Mouse (Mus musculus): ENCODE data around the gene Tinf2. TPM values are rescaled to one million over a fixed set of nuclear protein-coding genes. Genes with fewer than 3 reads are reported as not detected.

Gene Tinf2
- total and polyA plus RNA-seq, 2 experiments: 7.7 to 8.2 TPM

DNA sequence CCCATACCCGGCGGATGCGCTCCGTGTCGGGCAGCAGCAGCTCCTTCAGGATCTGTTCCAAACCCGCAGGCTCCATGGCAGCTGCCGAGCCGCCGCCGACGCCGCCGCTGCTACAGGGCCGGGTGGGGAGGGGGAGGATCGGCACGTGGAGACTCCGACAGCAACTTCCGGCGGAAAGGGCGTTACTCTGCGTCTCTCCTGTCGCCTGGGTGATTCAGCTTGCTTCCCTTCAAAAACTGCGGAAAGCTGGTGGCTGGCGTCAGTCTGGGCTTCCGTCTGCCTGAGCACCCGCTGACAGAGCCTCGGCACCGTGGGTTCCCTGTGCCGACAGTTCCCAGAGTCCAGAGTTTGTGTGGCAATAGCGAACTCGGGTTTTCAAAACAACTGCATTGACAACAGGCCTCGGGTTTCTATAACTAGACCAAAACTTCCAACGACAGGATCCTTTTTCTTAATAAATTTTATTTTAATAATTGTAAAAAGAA lies 46.1 kb downstream of the Tinf2 start, which contains the start of gene Ipo4:
TSS of gene Ipo4 (minus strand) at position 435 of the 485 bp plus-strand sequence.
- Histone ChIP-seq H3K27ac (replicated peaks; ENCODE audit: insufficient read depth, low read depth, low read length) (peak within 1 kb of the TSS; percentile 21; the same call in 1 of the 2 replicates), H3K36me3 (ENCODE audit: control insufficient read depth, insufficient read depth, low read length) (peaks cover 7% of the 10 kb centered on the region; the same call in 1 of the 2 replicates), H3K9ac (ENCODE audit: low read depth, low read length) (peak within 1 kb of the TSS; percentile 84), H3K27me3 (ENCODE audit: control insufficient read depth, insufficient read depth, low read length) (no peaks in the 10 kb centered on the region), H3K79me2 (ENCODE audit: control insufficient read depth, insufficient read depth, low read length) (0 out of 2 replicates have a peak, but pooled peaks cover 2% of the 10 kb centered on the region), H3K4me1 (ENCODE audit: control insufficient read depth, insufficient read depth, low read length) (peaks cover 3% of the 10 kb centered on the region; the same call in 1 of the 2 replicates), H3K4me3 (ENCODE audit: insufficient read depth, low read depth, low read length) (peak within 1 kb of the TSS; percentile 78)
- WGBS: 3% methylated on average over 33 of the region's 33 CpGs
- TF ChIP-seq CTCF (IDR thresholded peaks at IDR 0.05; ENCODE audit: low read depth, low read length) (no peak), POLR2A (IDR thresholded peaks at IDR 0.05; ENCODE audit: extremely low read depth, insufficient read depth, low read length) (0 out of 2 replicates have a peak, but pooled peaks have one; percentile 37)
- peak; percentile 86 for DNase-seq (ENCODE audit: extremely low read depth, low read depth, low spot score)

DNA sequence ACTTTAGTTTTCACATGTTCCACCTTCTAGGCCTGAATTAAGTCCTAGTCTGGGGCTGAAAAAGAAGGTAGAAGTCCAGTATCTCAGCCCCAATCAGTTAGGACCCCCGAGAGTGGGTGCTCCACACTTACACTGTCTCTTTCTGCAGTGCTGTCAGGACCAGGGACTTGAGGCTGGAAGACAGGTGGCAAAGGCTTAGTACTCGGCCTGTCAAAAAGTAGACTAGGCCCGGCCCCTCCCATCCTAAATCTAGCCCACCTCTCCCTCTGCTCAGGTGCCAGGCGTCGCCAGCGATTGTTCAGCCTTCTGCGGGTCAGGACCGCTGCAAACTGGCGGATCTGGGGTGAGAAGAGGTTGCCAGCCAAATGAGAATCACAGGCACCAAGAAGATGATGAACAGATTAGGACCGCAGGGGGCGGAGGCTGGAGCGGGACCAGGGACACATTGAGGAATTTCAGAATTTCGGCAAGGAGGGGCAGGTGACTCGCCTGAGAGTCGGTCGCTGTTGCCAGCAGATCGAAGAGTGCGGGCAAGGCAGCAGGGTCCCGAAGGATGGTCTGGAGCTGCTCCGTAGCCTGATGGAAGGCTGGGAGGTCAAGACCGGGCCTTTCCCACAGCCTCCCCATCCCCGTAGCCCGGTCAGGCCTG lies 46.6 kb downstream of the Tinf2 start:
- 12% methylated on average over 23 of the region's 23 CpGs for WGBS
- peak; percentile 17 for DNase-seq (ENCODE audit: extremely low read depth, low read depth, low spot score)
- peak overlapping the region; percentile 78 for H3K4me3 ChIP-seq (ENCODE audit: insufficient read depth, low read depth, low read length)
- TF ChIP-seq CTCF (IDR thresholded peaks at IDR 0.05; ENCODE audit: low read depth, low read length) (no peak), POLR2A (IDR thresholded peaks at IDR 0.05; ENCODE audit: extremely low read depth, insufficient read depth, low read length) (no peak)
- peaks cover 4% of the 10 kb centered on the region; the same call in 1 of the 2 replicates for H3K36me3 ChIP-seq (ENCODE audit: control insufficient read depth, insufficient read depth, low read length)
- H3K27me3 ChIP-seq (ENCODE audit: control insufficient read depth, insufficient read depth, low read length): no peaks in the 10 kb centered on the region
- peak overlapping the region; percentile 84 for H3K9ac ChIP-seq (ENCODE audit: low read depth, low read length)
- H3K27ac ChIP-seq (replicated peaks; ENCODE audit: insufficient read depth, low read depth, low read length): peak overlapping the region; percentile 21; the same call in 1 of the 2 replicates
- H3K79me2 ChIP-seq (ENCODE audit: control insufficient read depth, insufficient read depth, low read length): 0 out of 2 replicates have a peak, but pooled peaks cover 2% of the 10 kb centered on the region
- H3K4me1 ChIP-seq (ENCODE audit: control insufficient read depth, insufficient read depth, low read length): peaks cover 3% of the 10 kb centered on the region; the same call in 1 of the 2 replicates

DNA sequence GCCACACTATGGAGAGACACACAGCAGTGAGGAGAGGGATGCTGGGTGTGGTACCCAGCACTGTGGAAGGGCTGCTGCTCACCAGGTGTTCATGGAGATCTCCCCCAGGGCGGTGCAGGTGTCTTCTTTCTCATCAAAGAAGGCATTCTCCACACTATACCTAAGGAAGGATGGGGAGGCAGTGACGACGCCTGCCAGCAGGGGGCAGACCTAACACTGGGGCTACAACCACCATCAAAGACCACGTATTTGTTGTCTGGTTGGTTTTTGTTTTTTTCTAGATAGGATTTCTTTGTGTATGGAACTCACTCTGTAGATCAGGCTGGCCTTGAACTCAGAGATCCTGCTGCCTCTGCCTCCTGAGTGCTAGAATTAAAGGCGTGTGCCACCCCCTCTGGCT lies 52.3 kb downstream of the Tinf2 start:
- no peak for TF ChIP-seq POLR2A (IDR thresholded peaks at IDR 0.05; ENCODE audit: extremely low read depth, insufficient read depth, low read length)
- TF ChIP-seq CTCF (IDR thresholded peaks at IDR 0.05; ENCODE audit: low read depth, low read length): peak; percentile 93
- peaks cover 5% of the 10 kb centered on the region; the same call in 1 of the 2 replicates for H3K36me3 ChIP-seq (ENCODE audit: control insufficient read depth, insufficient read depth, low read length)
- DNase-seq (ENCODE audit: extremely low read depth, low read depth, low spot score): no peak
- H3K4me3 ChIP-seq (ENCODE audit: insufficient read depth, low read depth, low read length): no peak overlapping the region
- H3K79me2 ChIP-seq (ENCODE audit: control insufficient read depth, insufficient read depth, low read length): no peaks in the 10 kb centered on the region
- H3K27me3 ChIP-seq (ENCODE audit: control insufficient read depth, insufficient read depth, low read length): no peaks in the 10 kb centered on the region
- H3K4me1 ChIP-seq (ENCODE audit: control insufficient read depth, insufficient read depth, low read length): no peaks in the 10 kb centered on the region
- 49% methylated on average over 5 of the region's 5 CpGs for WGBS
- no peak overlapping the region for H3K9ac ChIP-seq (ENCODE audit: low read depth, low read length)
- H3K27ac ChIP-seq (replicated peaks; ENCODE audit: insufficient read depth, low read depth, low read length): no peak overlapping the region

DNA sequence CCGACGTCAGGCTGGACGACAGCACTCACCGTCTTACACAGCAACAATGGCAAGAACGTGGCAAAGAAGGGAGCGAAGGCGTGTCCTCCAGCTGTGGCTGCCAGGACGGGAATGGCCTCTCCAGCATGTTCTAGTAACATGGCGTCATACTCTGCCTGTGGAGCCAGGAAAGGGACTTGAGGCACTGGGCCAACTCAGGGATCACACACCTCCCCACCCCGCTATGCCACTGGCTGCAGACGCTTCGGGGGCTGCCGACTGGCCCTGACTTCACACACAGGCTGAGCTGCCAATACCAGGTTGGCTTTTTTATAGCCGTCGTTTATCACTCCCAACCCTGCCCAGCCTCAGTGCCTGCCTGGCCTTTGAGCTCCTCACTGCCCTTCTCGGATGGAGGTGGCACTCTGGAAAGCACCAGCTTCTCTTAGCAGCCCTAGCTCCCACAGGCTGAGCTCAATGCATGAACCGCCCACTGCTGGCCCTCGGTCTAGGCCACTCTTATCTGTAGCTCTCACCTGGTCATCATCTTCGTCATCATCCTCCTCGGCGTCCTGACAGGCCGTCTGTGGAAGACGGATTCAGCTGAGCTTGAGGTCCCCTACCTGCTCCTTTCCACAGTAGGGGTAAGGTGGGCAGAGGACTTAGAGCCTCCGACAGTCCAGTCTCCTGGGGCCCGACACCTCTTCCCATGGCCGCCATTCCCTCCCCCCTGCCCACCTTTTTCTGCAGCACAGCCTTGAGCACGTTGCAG lies 53.4 kb downstream of the Tinf2 start:
- H3K9ac ChIP-seq (ENCODE audit: low read depth, low read length): no peak overlapping the region
- H3K4me1 ChIP-seq (ENCODE audit: control insufficient read depth, insufficient read depth, low read length): no peaks in the 10 kb centered on the region
- H3K36me3 ChIP-seq (ENCODE audit: control insufficient read depth, insufficient read depth, low read length): peaks cover 5% of the 10 kb centered on the region; the same call in 1 of the 2 replicates
- no peaks in the 10 kb centered on the region for H3K79me2 ChIP-seq (ENCODE audit: control insufficient read depth, insufficient read depth, low read length)
- no peak overlapping the region for H3K27ac ChIP-seq (replicated peaks; ENCODE audit: insufficient read depth, low read depth, low read length)
- no peaks in the 10 kb centered on the region for H3K27me3 ChIP-seq (ENCODE audit: control insufficient read depth, insufficient read depth, low read length)
- DNase-seq (ENCODE audit: extremely low read depth, low read depth, low spot score): no peak
- 94% methylated on average over 27 of the region's 27 CpGs for WGBS
- TF ChIP-seq POLR2A (IDR thresholded peaks at IDR 0.05; ENCODE audit: extremely low read depth, insufficient read depth, low read length) (no peak), CTCF (IDR thresholded peaks at IDR 0.05; ENCODE audit: low read depth, low read length) (no peak)
- no peak overlapping the region for H3K4me3 ChIP-seq (ENCODE audit: insufficient read depth, low read depth, low read length)

Other genes with a start within 250 kb of the Tinf2 start
Only the 30 nearest of the 35 such genes appear.
- not detected in 2 replicates for gene Cpne6, start 171.4 kb downstream of the Tinf2 start, total RNA-seq (2014; rRNA removed)
- gene Cpne6, start 171.4 kb downstream of the Tinf2 start, polyA plus RNA-seq (2012; rRNA removed): not detected in 2 replicates
- gene Nrl, start 156.8 kb downstream of the Tinf2 start, total RNA-seq (2014; rRNA removed): not detected in 2 replicates
- gene Nrl, start 156.8 kb downstream of the Tinf2 start, polyA plus RNA-seq (2012; rRNA removed): not detected in 2 replicates
- 1.2 and 3.2 TPM in 2 replicates for gene Pck2, start 141.6 kb downstream of the Tinf2 start, total RNA-seq (2014; rRNA removed)
- 2.4 and 7.3 TPM in 2 replicates for gene Pck2, start 141.6 kb downstream of the Tinf2 start, polyA plus RNA-seq (2012; rRNA removed)
- gene Dcaf11, start 121.8 kb downstream of the Tinf2 start, total RNA-seq (2014; rRNA removed): 305 and 330 TPM in 2 replicates
- gene Dcaf11, start 121.8 kb downstream of the Tinf2 start, polyA plus RNA-seq (2012; rRNA removed): 263 and 363 TPM in 2 replicates
- gene A730061H03Rik, start 121.4 kb downstream of the Tinf2 start, total RNA-seq (2014; rRNA removed): not detected in 2 replicates
- 0.42 and 0.62 TPM in 2 replicates for gene A730061H03Rik, start 121.4 kb downstream of the Tinf2 start, polyA plus RNA-seq (2012; rRNA removed)
- gene Fitm1, start 106.2 kb downstream of the Tinf2 start, total RNA-seq (2014; rRNA removed): 3.8 and 7.5 TPM in 2 replicates
- 45.7 and 60.2 TPM in 2 replicates for gene Fitm1, start 106.2 kb downstream of the Tinf2 start, polyA plus RNA-seq (2012; rRNA removed)
- 78.5 and 94.2 TPM in 2 replicates for gene Psme1, start 103.7 kb downstream of the Tinf2 start, total RNA-seq (2014; rRNA removed)
- 46.9 and 59.9 TPM in 2 replicates for gene Psme1, start 103.7 kb downstream of the Tinf2 start, polyA plus RNA-seq (2012; rRNA removed)
- 32.7 and 36.1 TPM in 2 replicates for gene Emc9, start 96.5 kb downstream of the Tinf2 start, total RNA-seq (2014; rRNA removed)
- 46.8 and 57.2 TPM in 2 replicates for gene Emc9, start 96.5 kb downstream of the Tinf2 start, polyA plus RNA-seq (2012; rRNA removed)
- gene Psme2, start 90.7 kb downstream of the Tinf2 start, total RNA-seq (2014; rRNA removed): 110 and 142 TPM in 2 replicates
- 55.9 and 56.9 TPM in 2 replicates for gene Psme2, start 90.7 kb downstream of the Tinf2 start, polyA plus RNA-seq (2012; rRNA removed)
- 4.9 and 8.0 TPM in 2 replicates for gene Rnf31, start 90.1 kb downstream of the Tinf2 start, total RNA-seq (2014; rRNA removed)
- 15.4 and 20.4 TPM in 2 replicates for gene Rnf31, start 90.1 kb downstream of the Tinf2 start, polyA plus RNA-seq (2012; rRNA removed)
- 21.1 and 24.2 TPM in 2 replicates for gene Irf9, start 78.2 kb downstream of the Tinf2 start, total RNA-seq (2014; rRNA removed)
- 36.8 and 45.0 TPM in 2 replicates for gene Irf9, start 78.2 kb downstream of the Tinf2 start, polyA plus RNA-seq (2012; rRNA removed)
- gene Rec8, start 63.8 kb downstream of the Tinf2 start, total RNA-seq (2014; rRNA removed): 0.34 and 0.46 TPM in 2 replicates
- 0.54 and 2.3 TPM in 2 replicates for gene Rec8, start 63.8 kb downstream of the Tinf2 start, polyA plus RNA-seq (2012; rRNA removed)
- gene Ipo4, start 45.9 kb downstream of the Tinf2 start, total RNA-seq (2014; rRNA removed): 16.8 and 32.6 TPM in 2 replicates
- gene Ipo4, start 45.9 kb downstream of the Tinf2 start, polyA plus RNA-seq (2012; rRNA removed): 42.0 and 53.0 TPM in 2 replicates
- 1.1 and 2.1 TPM in 2 replicates for gene Gm49378, start 43.9 kb downstream of the Tinf2 start, total RNA-seq (2014; rRNA removed)
- gene Gm49378, start 43.9 kb downstream of the Tinf2 start, polyA plus RNA-seq (2012; rRNA removed): 7.0 and 7.9 TPM in 2 replicates
- gene Tm9sf1, start 38.0 kb downstream of the Tinf2 start, total RNA-seq (2014; rRNA removed): 46.5 and 62.0 TPM in 2 replicates
- 66.3 and 70.4 TPM in 2 replicates for gene Tm9sf1, start 38.0 kb downstream of the Tinf2 start, polyA plus RNA-seq (2012; rRNA removed)
- gene Tssk4, start 31.6 kb downstream of the Tinf2 start, total RNA-seq (2014; rRNA removed): 0.09 and 0.47 TPM in 2 replicates
- gene Tssk4, start 31.6 kb downstream of the Tinf2 start, polyA plus RNA-seq (2012; rRNA removed): 0.18 and 0.24 TPM in 2 replicates
- gene Mdp1, start 21.3 kb downstream of the Tinf2 start, total RNA-seq (2014; rRNA removed): 10.1 and 10.3 TPM in 2 replicates
- 9.8 and 10.5 TPM in 2 replicates for gene Mdp1, start 21.3 kb downstream of the Tinf2 start, polyA plus RNA-seq (2012; rRNA removed)
- gene Gmpr2, start 9.9 kb downstream of the Tinf2 start, total RNA-seq (2014; rRNA removed): 13.1 and 14.9 TPM in 2 replicates
- gene Gmpr2, start 9.9 kb downstream of the Tinf2 start, polyA plus RNA-seq (2012; rRNA removed): 9.9 and 11.6 TPM in 2 replicates
- gene Nedd8, start 9.7 kb downstream of the Tinf2 start, total RNA-seq (2014; rRNA removed): 94.7 and 99.4 TPM in 2 replicates
- gene Nedd8, start 9.7 kb downstream of the Tinf2 start, polyA plus RNA-seq (2012; rRNA removed): 209 and 225 TPM in 2 replicates
- gene Tgm1, start 32.1 kb upstream of the Tinf2 start, total RNA-seq (2014; rRNA removed): 7.9 and 8.4 TPM in 2 replicates
- gene Tgm1, start 32.1 kb upstream of the Tinf2 start, polyA plus RNA-seq (2012; rRNA removed): 22.8 and 24.2 TPM in 2 replicates
- 28.7 and 31.5 TPM in 2 replicates for gene Rabggta, start 40.4 kb upstream of the Tinf2 start, total RNA-seq (2014; rRNA removed)
- gene Rabggta, start 40.4 kb upstream of the Tinf2 start, polyA plus RNA-seq (2012; rRNA removed): 64.0 and 65.1 TPM in 2 replicates
- 109 and 140 TPM in 2 replicates for gene Dhrs1, start 63.9 kb upstream of the Tinf2 start, total RNA-seq (2014; rRNA removed)
- 263 and 286 TPM in 2 replicates for gene Dhrs1, start 63.9 kb upstream of the Tinf2 start, polyA plus RNA-seq (2012; rRNA removed)
- 11.0 and 13.0 TPM in 2 replicates for gene Nop9, start 63.9 kb upstream of the Tinf2 start, total RNA-seq (2014; rRNA removed)
- 11.8 and 15.1 TPM in 2 replicates for gene Nop9, start 63.9 kb upstream of the Tinf2 start, polyA plus RNA-seq (2012; rRNA removed)
- gene Cideb, start 76.6 kb upstream of the Tinf2 start, total RNA-seq (2014; rRNA removed): 101 and 128 TPM in 2 replicates
- 483 and 586 TPM in 2 replicates for gene Cideb, start 76.6 kb upstream of the Tinf2 start, polyA plus RNA-seq (2012; rRNA removed)
- gene Ltb4r2, start 79.6 kb upstream of the Tinf2 start, total RNA-seq (2014; rRNA removed): 0.74 and 0.94 TPM in 2 replicates
- gene Ltb4r2, start 79.6 kb upstream of the Tinf2 start, polyA plus RNA-seq (2012; rRNA removed): 1.9 and 2.6 TPM in 2 replicates
- gene Ltb4r1, start 84.1 kb upstream of the Tinf2 start, total RNA-seq (2014; rRNA removed): 0.28 and 0.34 TPM in 2 replicates
- gene Ltb4r1, start 84.1 kb upstream of the Tinf2 start, polyA plus RNA-seq (2012; rRNA removed): 0.80 and 1.4 TPM in 2 replicates
- gene Adcy4, start 102.3 kb upstream of the Tinf2 start, total RNA-seq (2014; rRNA removed): 2.4 and 3.6 TPM in 2 replicates
- gene Adcy4, start 102.3 kb upstream of the Tinf2 start, polyA plus RNA-seq (2012; rRNA removed): 3.3 and 4.5 TPM in 2 replicates
- 0.94 and 1.8 TPM in 2 replicates for gene Ripk3, start 107.0 kb upstream of the Tinf2 start, total RNA-seq (2014; rRNA removed)
- gene Ripk3, start 107.0 kb upstream of the Tinf2 start, polyA plus RNA-seq (2012; rRNA removed): 1.4 and 4.0 TPM in 2 replicates
- 0.18 and 0.60 TPM in 2 replicates for gene Nfatc4, start 141.3 kb upstream of the Tinf2 start, total RNA-seq (2014; rRNA removed)
- gene Nfatc4, start 141.3 kb upstream of the Tinf2 start, polyA plus RNA-seq (2012; rRNA removed): 0.30 and 0.43 TPM in 2 replicates
- 0.65 and 0.81 TPM in 2 replicates for gene Nynrin, start 172.2 kb upstream of the Tinf2 start, total RNA-seq (2014; rRNA removed)
- gene Nynrin, start 172.2 kb upstream of the Tinf2 start, polyA plus RNA-seq (2012; rRNA removed): 0.66 and 0.71 TPM in 2 replicates